Mouse (Mus musculus): ENCODE measurements around the gene Olfr507.
"Not testable (repeated sequence)": the region's sequence is repeated elsewhere in the genome, so short reads cannot be mapped to it uniquely, and the experiment has no call there.

Gene Olfr507

GRCm38 (mm10) chr7:108621514-108621913, at the start of gene Olfr507:
TSS of gene Olfr507 (plus strand) at chr7:108621814.
- DNase-seq (ENCODE audit: low spot score in 2 of 2): no peak

- DNase-seq (ENCODE audit: low spot score in 2 of 2): no peak
These were observed 31.8 kb upstream of the Olfr507 start for GRCm38 (mm10) chr7:108589797-108590196.

- DNase-seq (ENCODE audit: low spot score in 2 of 2): not testable (repeated sequence)
These were observed 19.7 kb upstream of the Olfr507 start for GRCm38 (mm10) chr7:108601916-108602315.

GRCm38 (mm10) chr7:108610487-108610886, 11.1 kb upstream of the Olfr507 start, which contains the start of gene Olfr506:
TSS of gene Olfr506 (plus strand) at chr7:108610787.
- DNase-seq (ENCODE audit: low spot score in 2 of 2): no peak

GRCm38 (mm10) chr7:108614110-108614509, 7.5 kb upstream of the Olfr507 start:
- DNase-seq (ENCODE audit: low spot score in 2 of 2): no peak

- DNase-seq (ENCODE audit: low spot score in 2 of 2): not testable (repeated sequence)
These were observed 4.8 kb upstream of the Olfr507 start for GRCm38 (mm10) chr7:108616781-108617180.

GRCm38 (mm10) chr7:108629694-108630093, 8.1 kb downstream of the Olfr507 start, which contains the start of gene Olfr508:
TSS of gene Olfr508 (plus strand) at chr7:108629994.
- no peak for DNase-seq (ENCODE audit: low spot score in 2 of 2)

GRCm38 (mm10) chr7:108651806-108652205, 30.2 kb downstream of the Olfr507 start, which contains the start of gene Olfr509:
TSS of gene Olfr509 (minus strand) at chr7:108651906.
- DNase-seq (ENCODE audit: low spot score in 2 of 2): no peak

- DNase-seq (ENCODE audit: low spot score in 2 of 2): no peak
These were observed 40.8 kb downstream of the Olfr507 start for GRCm38 (mm10) chr7:108662419-108662818.

- no peak for DNase-seq (ENCODE audit: low spot score in 2 of 2)
These were observed 44.5 kb downstream of the Olfr507 start, which contains the start of gene Olfr510 for GRCm38 (mm10) chr7:108666118-108666517. TSS of gene Olfr510 (plus strand) at chr7:108666418.

- no peak for DNase-seq (ENCODE audit: low spot score in 2 of 2)
These were observed 49.4 kb downstream of the Olfr507 start for GRCm38 (mm10) chr7:108671058-108671457.

Measured in right cerebral cortex, adult 2 months (tissue).